Mouse (Mus musculus) cortical plate, adult 2 months (tissue): ENCODE measurements around the gene Dpy19l1.

ENCODE experiments used
- CTCF ChIP-seq: fragments of 200-500 bp; IDR thresholded peaks from 2 replicates; pipeline ENCODE4 v1.5.1; 2011; ENCODE audit warnings: mild to moderate bottlenecking, control low read depth, low read length; ENCODE audit not compliant: insufficient read depth; ENCODE audit errors: extremely low read depth
- POLR2A ChIP-seq: fragments of 200-500 bp; IDR thresholded peaks from 2 replicates; pipeline ENCODE4 v1.6.1; 2011; ENCODE audit warnings: mild to moderate bottlenecking, low read length, control low read depth; ENCODE audit not compliant: insufficient read depth; ENCODE audit errors: extremely low read depth

DNA sequence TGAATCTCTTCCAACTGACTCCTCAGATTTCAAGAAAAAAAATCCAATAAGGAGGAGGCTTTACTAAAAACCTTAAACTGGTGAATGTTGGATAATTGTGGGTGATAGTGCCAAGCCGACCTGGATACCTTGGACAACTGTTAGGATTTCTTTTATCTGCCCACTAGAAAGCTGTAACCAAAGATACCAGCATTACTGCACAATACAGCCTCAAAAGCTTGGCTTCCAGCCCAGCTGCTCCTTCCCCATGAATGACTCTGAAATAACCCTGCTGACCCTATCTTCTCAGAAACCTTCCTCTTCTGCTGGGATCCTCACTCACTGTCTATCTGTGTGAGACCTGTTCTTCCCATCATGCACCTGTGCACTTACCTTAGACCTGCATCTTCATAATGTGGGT lies 81.1 kb downstream of the Dpy19l1 start:
- TF ChIP-seq CTCF: no peak
- TF ChIP-seq POLR2A: no peak
